Mouse (Mus musculus) lung, postnatal 0 days (tissue): Measurements from ENCODE around the gene Snapc2. TPM values are rescaled to one million over a fixed set of nuclear protein-coding genes. Genes with fewer than 3 reads are reported as not detected.

ENCODE experiments used
- ATAC-seq: fragments of 200-750 bp; cut with Nextera tagmentation; 2 replicates; pipeline ENCODE4 v1.8.0; 2017; ENCODE audit warnings: moderate library complexity
- DNase-seq: peaks from one replicate; pipeline ENCODE4 v3.0.0-alpha.2; 2016; ENCODE audit warnings: low spot score
- H3K27ac ChIP-seq: fragments of 300-500 bp; sonication (generic); 2 replicates; pipeline ENCODE4 v1.5.1; 2014; ENCODE audit warnings: antibody characterized with exemption, mild to moderate bottlenecking, low read length, mixed read lengths
- H3K27me3 ChIP-seq: fragments of 300-500 bp; sonication (generic); replicated peaks from 2 replicates; pipeline ENCODE4 v1.6.1; 2014; ENCODE audit warnings: low read length, mixed read lengths; ENCODE audit not compliant: insufficient read depth
- H3K36me3 ChIP-seq: fragments of 300-500 bp; sonication (generic); 2 replicates; pipeline ENCODE4 v1.6.1; 2014; ENCODE audit warnings: low read length, mixed read lengths; ENCODE audit not compliant: insufficient read depth
- H3K4me1 ChIP-seq: fragments of 300-500 bp; sonication (generic); 2 replicates; pipeline ENCODE4 v1.6.1; 2014; ENCODE audit warnings: antibody characterized with exemption, low read depth, low read length, mixed read lengths; ENCODE audit not compliant: insufficient read depth
- H3K4me2 ChIP-seq: fragments of 300-500 bp; sonication (generic); replicated peaks from 2 replicates; pipeline ENCODE4 v1.6.1; 2014; ENCODE audit warnings: low read depth, mild to moderate bottlenecking, low read length, moderate library complexity, mixed read lengths
- H3K4me3 ChIP-seq: fragments of 300-500 bp; sonication (generic); 2 replicates; pipeline ENCODE4 v1.5.1; 2014; ENCODE audit warnings: low read depth, low read length
- H3K9ac ChIP-seq: fragments of 300-500 bp; sonication (generic); replicated peaks from 2 replicates; pipeline ENCODE4 v1.6.1; 2014; ENCODE audit warnings: low read depth, mild to moderate bottlenecking
- H3K9me3 ChIP-seq: fragments of 300-500 bp; sonication (generic); 2 replicates; pipeline ENCODE4 v1.6.1; 2016; ENCODE audit warnings: low read length, mixed read lengths
- CTCF ChIP-seq: IDR thresholded peaks from 2 replicates; pipeline ENCODE4 v1.5.1; 2016; ENCODE audit warnings: antibody characterized with exemption, mild to moderate bottlenecking
- EP300 ChIP-seq: IDR thresholded peaks from 2 replicates; pipeline ENCODE4 v1.6.1; 2016; ENCODE audit warnings: antibody characterized with exemption, mild to moderate bottlenecking, control low read depth
- WGBS: fragments of 180-500 bp; shearing (Covaris S2); extraction: QIAGEN DNeasy Blood & Tissue Kit; methylation state at CpG from one replicate; pipeline ENCODE4 v1.1.7; 2014; 5-methylcytosine and 5-hydroxymethylcytosine counted together
- polyA plus RNA-seq: library from polyadenylated mRNA; unstranded; fragments of >200 nt; fragmentation: Nextera tagmentation; extraction: Ambion mirVana; gene quantifications from 2 replicates; pipeline ENCODE4 v1.2.1, GENCODE M21; 2015

The Snapc2 gene
- polyA plus RNA-seq, 1 experiment from 2014 or later, result 28.9 TPM

- no peak for ATAC-seq
- no peak overlapping the region for H3K9ac ChIP-seq
- H3K9me3 ChIP-seq, result no peaks in the 10 kb centered on the region
- 79% methylated on average over 3 of the region's 3 CpGs for WGBS
- H3K4me1 ChIP-seq, result peaks cover 7% of the 10 kb centered on the region; the same call in 1 of the 2 replicates
- DNase-seq, result no peak
- no peak overlapping the region for H3K4me2 ChIP-seq
- TF ChIP-seq EP300 (no peak), CTCF (no peak)
- 0 out of 2 replicates have a peak, but pooled peaks cover 4% of the 10 kb centered on the region for H3K27me3 ChIP-seq
- no peak overlapping the region for H3K27ac ChIP-seq
- no peak overlapping the region for H3K4me3 ChIP-seq
- no peaks in the 10 kb centered on the region for H3K36me3 ChIP-seq
Measured at GRCm38 (mm10) chr8:4219617-4220016, 33.3 kb upstream of the Snapc2 start.

- Histone ChIP-seq H3K4me2 (no peak overlapping the region), H3K9ac (no peak overlapping the region), H3K9me3 (no peaks in the 10 kb centered on the region), H3K27ac (no peak overlapping the region), H3K4me3 (no peak overlapping the region), H3K4me1 (peaks cover under 1% of the 10 kb centered on the region; the same call in 1 of the 2 replicates), H3K36me3 (no peaks in the 10 kb centered on the region), H3K27me3 (0 out of 2 replicates have a peak, but pooled peaks cover under 1% of the 10 kb centered on the region)
- TF ChIP-seq CTCF (no peak), EP300 (no peak)
- ATAC-seq, result no peak
- DNase-seq, result no peak
Measured at GRCm38 (mm10) chr8:4222059-4222458, 30.8 kb upstream of the Snapc2 start.

- WGBS, result 18% methylated on average over 4 of the region's 4 CpGs
- no peak for DNase-seq
- Histone ChIP-seq H3K36me3 (no peaks in the 10 kb centered on the region), H3K4me3 (peak overlapping the region; percentile 35), H3K27ac (no peak overlapping the region), H3K9me3 (no peaks in the 10 kb centered on the region), H3K27me3 (no peaks in the 10 kb centered on the region), H3K9ac (peak overlapping the region; percentile 46; the same call in 1 of the 2 replicates), H3K4me1 (no peaks in the 10 kb centered on the region), H3K4me2 (peak overlapping the region; percentile 63)
- peak; percentile 41 for ATAC-seq
- TF ChIP-seq CTCF (peak; percentile 38), EP300 (no peak)
Measured at GRCm38 (mm10) chr8:4226323-4226722, 26.6 kb upstream of the Snapc2 start.

GRCm38 (mm10) chr8:4226739-4227347 is 26.0 kb upstream of the Snapc2 start, which contains the start of gene Lrrc8e:
Lrrc8e (plus strand) TSS chr8:4226827.
- no peaks in the 10 kb centered on the region for H3K4me1 ChIP-seq
- H3K27me3 ChIP-seq, result no peaks in the 10 kb centered on the region
- peak within 1 kb of the TSS; percentile 46 for H3K9ac ChIP-seq
- TF ChIP-seq CTCF, result no peak
- TF ChIP-seq EP300, result no peak
- WGBS, result 5% methylated on average over 33 of the region's 33 CpGs
- H3K4me3 ChIP-seq, result peak within 1 kb of the TSS; percentile 35
- ATAC-seq (peak; percentile 86), DNase-seq (peak; percentile 61)
- no peaks in the 10 kb centered on the region for H3K36me3 ChIP-seq
- H3K9me3 ChIP-seq, result no peaks in the 10 kb centered on the region
- H3K4me2 ChIP-seq, result peak within 1 kb of the TSS; percentile 63
- H3K27ac ChIP-seq, result no peak within 1 kb of the TSS

- Histone ChIP-seq H3K27ac (no peak overlapping the region), H3K27me3 (no peaks in the 10 kb centered on the region), H3K4me3 (no peak overlapping the region), H3K36me3 (no peaks in the 10 kb centered on the region), H3K4me1 (no peaks in the 10 kb centered on the region), H3K9ac (no peak overlapping the region), H3K9me3 (no peaks in the 10 kb centered on the region), H3K4me2 (no peak overlapping the region)
- ATAC-seq, result no peak
- WGBS, result 95% methylated on average over 4 of the region's 4 CpGs
- TF ChIP-seq EP300 (no peak), CTCF (no peak)
- DNase-seq, result no peak
Measured at GRCm38 (mm10) chr8:4227919-4228318, 25.0 kb upstream of the Snapc2 start.

- TF ChIP-seq EP300 (no peak), CTCF (no peak)
- no peak overlapping the region for H3K9ac ChIP-seq
- ATAC-seq (no peak), DNase-seq (no peak)
- no peak overlapping the region for H3K4me2 ChIP-seq
- WGBS, result 80% methylated on average over 5 of the region's 5 CpGs
- H3K36me3 ChIP-seq, result no peaks in the 10 kb centered on the region
- no peaks in the 10 kb centered on the region for H3K4me1 ChIP-seq
- no peak overlapping the region for H3K4me3 ChIP-seq
- no peaks in the 10 kb centered on the region for H3K9me3 ChIP-seq
- H3K27ac ChIP-seq, result no peak overlapping the region
- no peaks in the 10 kb centered on the region for H3K27me3 ChIP-seq
Measured at GRCm38 (mm10) chr8:4229784-4230183, 23.1 kb upstream of the Snapc2 start.
